In the genomic region with DNA sequence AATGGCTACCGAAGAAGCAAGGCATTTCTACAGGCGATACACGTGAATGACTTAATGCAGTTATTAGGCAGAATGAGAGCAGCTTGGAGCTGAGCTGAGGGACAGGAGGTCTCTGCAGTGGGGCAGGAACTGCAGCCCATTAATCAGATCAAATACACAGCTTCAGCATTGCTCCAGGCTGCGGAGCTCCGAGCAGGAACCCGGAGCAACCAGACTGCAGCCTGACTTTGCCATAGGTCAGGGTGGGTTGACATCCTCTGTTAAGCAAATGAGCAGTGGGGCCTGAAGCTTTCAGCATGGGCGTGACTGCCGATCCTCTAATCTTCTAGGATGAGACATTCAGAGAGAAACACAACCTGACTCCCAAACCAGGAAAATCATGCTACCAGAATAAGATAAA, we compare ENCODE assay signal across 20 mouse cellular contexts.
A peak's percentile ranks its signal among the peaks of the same experiment; 100 is the strongest.
DNase-seq lines count a peak whose midpoint lies in the region; ATAC-seq and TF ChIP-seq lines count a peak whose summit lies in the region.
"Had no signal": no experiment of that assay in that cellular context is flagged by ENCODE, and none has a peak within 500 bp of the region (broad histone marks: within the 10 kb centered on the region; RNA-seq: fewer than 3 reads in every experiment).

No protein-coding gene starts in this region.

- H3K27ac ChIP-seq in kidney, postnatal 0 days: no peak overlapping the region
- H3K27ac ChIP-seq: embryonic facial prominence, embryonic 10.5 days; forebrain, embryonic 15.5 days; intestine, embryonic 15.5 days; midbrain, embryonic 13.5 days; stomach, postnatal 0 days had no signal

- WGBS in kidney, postnatal 0 days: 4% methylated on average over 8 of the region's 8 CpGs

- no peaks in the 10 kb centered on the region for H3K27me3 ChIP-seq in kidney, postnatal 0 days (ENCODE audit: insufficient read depth, low read length)
- no peaks in the 10 kb centered on the region for H3K27me3 ChIP-seq in E14TG2a.4 (ENCODE audit: insufficient read depth, low read length)
- H3K27me3 ChIP-seq: CH12.LX; forebrain, embryonic 15.5 days; intestine, embryonic 15.5 days had no signal

- no peak overlapping the region for H3K4me3 ChIP-seq in kidney, postnatal 0 days (replicated peaks; ENCODE audit: low read depth, low read length)
- 0 out of 2 replicates have a peak overlapping the region, but pooled peaks have one; percentile 35 for H3K4me3 ChIP-seq in E14TG2a.4 (replicated peaks; ENCODE audit: low read length)
- H3K4me3 ChIP-seq: embryonic facial prominence, embryonic 10.5 days; forebrain, embryonic 15.5 days; intestine, embryonic 15.5 days; midbrain, embryonic 13.5 days had no signal

- TF ChIP-seq CTCF in kidney, postnatal 0 days (IDR thresholded peaks at IDR 0.05; ENCODE audit: low read depth): no peak
- TF ChIP-seq CTCF in E14TG2a.4 (conservative IDR thresholded peaks at IDR 0.05; ENCODE audit: low read length): no peak

- H3K36me3 ChIP-seq in kidney, postnatal 0 days (ENCODE audit: insufficient read depth, low read length): no peaks in the 10 kb centered on the region
- no peaks in the 10 kb centered on the region for H3K36me3 ChIP-seq in E14TG2a.4 (ENCODE audit: insufficient read depth, low read length)
- H3K36me3 ChIP-seq: embryonic facial prominence, embryonic 10.5 days; forebrain, embryonic 15.5 days; intestine, embryonic 15.5 days; midbrain, embryonic 13.5 days had no signal

- no peaks in the 10 kb centered on the region for H3K4me1 ChIP-seq in kidney, postnatal 0 days (replicated peaks; ENCODE audit: insufficient read depth, low read length)
- H3K4me1 ChIP-seq in E14TG2a.4 (replicated peaks; ENCODE audit: low read depth, low read length): peaks cover 28% of the 10 kb centered on the region
- H3K4me1 ChIP-seq: forebrain, embryonic 15.5 days; intestine, embryonic 15.5 days; midbrain, embryonic 13.5 days had no signal

- ATAC-seq in kidney, postnatal 0 days (replicated peaks; ENCODE audit: low FRiP score, low read depth): peak; percentile 57; the same call in 1 of the 2 replicates
- no peak for ATAC-seq in megakaryocyte, adult 5-6 weeks (ENCODE audit: poor library complexity, severe bottlenecking)
- ATAC-seq: forebrain, embryonic 15.5 days; hindbrain, embryonic 16.5 days; intestine, embryonic 15.5 days; midbrain, embryonic 13.5 days had no signal

- peak; percentile 59 for DNase-seq in kidney, postnatal 0 days (ENCODE audit: low spot score)
- DNase-seq in kidney, postnatal 36 days: no peak
- DNase-seq in ES-CJ7 (ENCODE audit: low read depth, low spot score): peak; percentile 71
- peak; percentile 35 for DNase-seq in embryo, embryonic 10.5 days (ENCODE audit: low spot score)
- DNase-seq in right cerebral cortex, adult 2 months (ENCODE audit: low spot score in 2 of 2): no peak
- no peak for DNase-seq in layer of hippocampus, postnatal 36 days
- DNase-seq: B cell, adult 2 months; cerebellum, adult 11-12 months; cerebellum, postnatal 25 days; heart, postnatal 4 days; lung, postnatal 10 days had no signal

- no peaks in the 10 kb centered on the region for H3K9me3 ChIP-seq in kidney, postnatal 0 days (replicated peaks; ENCODE audit: low read length)
- no peaks in the 10 kb centered on the region for H3K9me3 ChIP-seq in E14TG2a.4 (ENCODE audit: low read length)
- H3K9me3 ChIP-seq: embryonic facial prominence, embryonic 10.5 days; forebrain, embryonic 15.5 days; intestine, embryonic 15.5 days; midbrain, embryonic 13.5 days had no signal

- no peak overlapping the region for H3K9ac ChIP-seq in kidney, postnatal 0 days (ENCODE audit: low read depth, low read length)
- H3K9ac ChIP-seq: forebrain, embryonic 15.5 days; intestine, embryonic 15.5 days; midbrain, embryonic 13.5 days had no signal

- H3K4me2 ChIP-seq in kidney, postnatal 0 days (ENCODE audit: low read length): no peak overlapping the region
- H3K4me2 ChIP-seq: forebrain, embryonic 15.5 days; intestine, embryonic 15.5 days; midbrain, embryonic 13.5 days had no signal

Comparison
In these comparisons a context has a peak if more than half of its experiments do, and no peak if none do; other contexts are left out.
1. DNase-seq: peak in kidney, postnatal 0 days (single experiment), ES-CJ7 (single experiment) and embryo, embryonic 10.5 days (single experiment); none in kidney, postnatal 36 days (0 of 2), right cerebral cortex, adult 2 months (0 of 2) and layer of hippocampus, postnatal 36 days (0 of 2).